Mouse (Mus musculus) myocyte (in vitro differentiated cells): ENCODE measurements around the gene Slbp.

ENCODE experiments used
- E2F4 ChIP-seq: IDR thresholded peaks from one replicate; pipeline ENCODE4 v1.6.1; 2011; ENCODE audit warnings: mild to moderate bottlenecking, control low read depth, moderate library complexity; ENCODE audit not compliant: insufficient read depth
- MAX ChIP-seq: IDR thresholded peaks from one replicate; pipeline ENCODE4 v1.6.1; 2011; ENCODE audit warnings: low read depth, mild to moderate bottlenecking, control low read depth
- MYOG ChIP-seq, 3 experiments: IDR thresholded peaks; one replicate each; pipeline ENCODE4 v1.6.1; 2011; ENCODE audit warnings: control low read depth in 2 of 3, low read depth in 2 of 3, mild to moderate bottlenecking in 2 of 3; ENCODE audit not compliant: insufficient read length in 2 of 3, control insufficient read depth in 1 of 3, insufficient read depth in 1 of 3
- POLR2A ChIP-seq: IDR thresholded peaks from one replicate; pipeline ENCODE4 v1.6.1; 2011; ENCODE audit warnings: low read depth, mild to moderate bottlenecking, control low read depth, moderate library complexity; ENCODE audit not compliant: insufficient read length
- POLR2AphosphoS2 ChIP-seq: IDR thresholded peaks from one replicate; pipeline ENCODE4 v1.6.1; 2011; ENCODE audit warnings: low read depth, control low read depth; ENCODE audit not compliant: insufficient read length

DNA sequence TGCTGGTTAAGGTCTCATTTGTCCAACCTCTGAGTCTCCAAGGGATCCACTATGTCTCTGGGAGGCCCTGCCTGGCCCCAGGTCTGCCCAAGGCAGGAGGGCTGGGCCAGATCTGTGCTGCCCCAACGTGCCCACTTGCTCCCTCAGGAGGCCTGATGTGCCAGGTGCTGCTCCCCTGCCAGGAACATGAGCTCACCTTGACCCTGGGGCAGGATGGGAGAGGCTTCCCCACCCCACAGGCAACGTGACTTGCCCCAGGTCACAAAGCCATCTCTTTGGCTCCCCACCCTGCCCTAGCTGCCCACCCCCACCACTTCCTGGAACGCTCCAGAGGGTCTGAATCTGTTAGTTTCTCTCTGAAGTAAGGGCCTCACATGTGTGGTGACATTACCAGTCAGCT is 28.7 kb upstream of the Slbp start:
- TF ChIP-seq MAX (no peak), POLR2AphosphoS2 (no peak), POLR2A (no peak), MYOG (IDR thresholded peaks at IDR 0.05; ENCODE audit: control insufficient read depth in 1 of 3, insufficient read depth in 1 of 3, insufficient read length in 2 of 3, low read depth in 2 of 3) (no peak), E2F4 (no peak)
